Mouse (Mus musculus): Measurements from ENCODE around the gene Hdac6.

Hdac6 gene

DNA sequence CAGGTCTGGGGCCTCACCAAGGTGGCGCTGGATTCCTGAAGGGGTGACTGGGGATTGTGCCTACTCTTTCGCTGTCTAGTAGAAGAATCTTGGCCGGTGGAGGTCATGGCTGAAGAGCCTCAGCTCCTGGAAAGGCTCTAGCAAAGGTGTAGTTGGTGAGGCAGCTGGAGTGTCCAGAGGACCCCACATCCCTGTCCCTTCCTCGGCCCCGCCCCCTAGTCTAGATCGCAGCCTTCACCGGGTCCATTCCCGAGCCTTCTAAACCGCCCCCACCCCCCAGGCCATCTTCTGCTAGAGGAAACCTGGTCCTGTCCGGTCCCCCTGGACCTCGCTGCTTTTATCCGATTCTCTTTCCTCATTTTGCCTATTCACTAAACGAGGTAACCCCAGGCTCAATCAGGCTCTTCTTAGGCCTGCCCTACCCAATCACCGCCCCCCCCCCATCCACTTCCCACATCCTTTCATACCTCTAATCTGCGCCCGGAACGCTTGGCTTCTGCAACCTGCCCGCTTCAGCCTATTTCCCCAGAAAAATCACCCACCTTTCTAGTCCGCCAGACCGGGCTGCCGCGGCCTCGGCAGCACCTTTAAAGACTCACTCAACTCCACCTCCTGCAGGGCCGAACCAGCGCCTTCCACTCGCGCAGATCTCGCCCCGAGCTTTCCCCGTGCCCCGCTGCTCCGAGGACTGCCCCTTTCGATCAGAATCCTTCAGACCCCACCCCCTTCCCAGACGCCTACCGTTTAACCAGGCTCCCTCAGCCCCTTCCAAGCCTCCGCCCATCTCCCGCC, at the start of gene Hdac6:
Gene Hdac6 (minus strand): TSS at position 782 of the 792 bp plus-strand sequence.
- peak in 1 of 2 experiments; percentile 14 for DNase-seq

- DNase-seq = no peak
Measured at GRCm38 (mm10) chrX:7993068-7993735, 45.5 kb upstream of the Hdac6 start.

DNA sequence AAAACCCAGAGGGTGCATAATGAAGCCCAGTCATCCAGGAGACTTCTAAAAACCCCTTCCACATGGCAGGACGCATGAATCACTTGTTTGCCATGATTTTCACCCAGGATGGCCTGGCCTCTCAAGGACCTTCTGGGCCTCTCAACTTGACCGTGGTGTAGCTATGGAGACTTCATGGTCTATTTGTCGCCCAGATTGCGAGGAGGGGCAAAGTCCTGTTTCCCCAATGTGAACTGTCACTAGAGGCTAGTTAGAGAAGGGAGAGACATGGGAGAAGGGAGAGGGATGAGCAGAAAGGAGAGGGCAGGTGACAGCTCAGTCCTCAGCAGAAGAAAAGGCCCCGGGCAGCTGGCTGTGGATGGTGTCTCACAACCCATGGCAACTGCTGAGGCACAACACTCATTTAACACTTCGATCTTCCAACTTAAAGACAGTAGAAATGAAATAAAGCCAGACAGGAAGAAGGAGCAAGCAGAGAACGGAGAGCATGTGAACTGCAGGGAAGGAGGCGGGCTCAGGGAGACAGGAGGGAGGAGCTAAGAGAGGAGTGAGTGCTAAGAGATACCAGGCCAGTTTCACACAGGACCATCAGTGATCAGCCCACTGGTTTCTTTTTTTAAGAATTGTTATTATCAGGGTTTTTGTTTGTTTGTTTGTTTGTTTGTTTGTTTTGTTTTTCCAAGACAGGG, 44.8 kb upstream of the Hdac6 start:
- no peak for DNase-seq

DNA sequence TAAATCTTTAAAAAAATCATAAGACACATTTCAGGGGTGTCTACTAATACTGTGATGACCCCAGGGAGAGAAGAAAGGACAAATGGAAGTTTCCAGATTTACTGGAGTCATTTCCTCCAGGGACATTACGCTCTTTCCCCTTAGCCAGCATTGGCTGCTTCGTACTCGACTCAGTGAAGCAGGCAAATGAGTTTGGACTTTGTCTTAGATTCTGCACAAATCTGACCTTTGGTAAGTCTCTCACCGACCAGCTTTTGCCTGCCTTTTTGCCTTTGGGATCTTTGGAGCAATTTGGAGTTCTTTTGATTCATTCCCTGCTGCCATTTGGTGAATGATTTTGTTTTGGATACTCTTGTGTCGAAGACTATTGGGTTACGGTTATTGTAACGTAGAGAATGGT, 33.7 kb upstream of the Hdac6 start:
- DNase-seq = no peak

- DNase-seq = no peak
Measured at GRCm38 (mm10) chrX:7977892-7978291, 30.2 kb upstream of the Hdac6 start, which contains the start of gene Gata1. Gata1 (minus strand) TSS chrX:7978071.

GRCm38 (mm10) chrX:7971292-7971691, 23.6 kb upstream of the Hdac6 start:
- DNase-seq = no peak

- no peak for DNase-seq
Measured at GRCm38 (mm10) chrX:7968899-7969298, 21.2 kb upstream of the Hdac6 start.

DNA sequence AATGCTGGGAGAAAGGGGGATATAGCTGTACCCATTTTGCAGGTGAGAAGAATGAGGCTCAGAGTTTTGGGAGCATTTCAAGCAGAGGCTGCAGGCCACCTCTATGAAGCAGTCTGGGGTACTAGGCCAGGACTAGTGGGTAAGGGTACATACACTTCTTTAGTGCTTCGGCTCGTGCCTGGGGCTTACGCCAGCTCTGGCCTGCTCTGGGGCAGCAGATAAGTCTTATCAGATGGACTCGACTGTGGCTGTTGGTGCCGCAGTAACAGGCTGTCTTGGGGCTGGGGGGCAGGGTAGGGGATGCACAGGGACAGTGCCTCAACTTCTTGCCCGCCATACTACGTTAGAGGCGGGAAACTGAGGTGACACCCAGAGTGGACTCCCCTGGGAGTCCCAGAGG, 20.5 kb upstream of the Hdac6 start:
- no peak for DNase-seq

GRCm38 (mm10) chrX:7967596-7968201, 20.0 kb upstream of the Hdac6 start:
- DNase-seq = no peak

DNA sequence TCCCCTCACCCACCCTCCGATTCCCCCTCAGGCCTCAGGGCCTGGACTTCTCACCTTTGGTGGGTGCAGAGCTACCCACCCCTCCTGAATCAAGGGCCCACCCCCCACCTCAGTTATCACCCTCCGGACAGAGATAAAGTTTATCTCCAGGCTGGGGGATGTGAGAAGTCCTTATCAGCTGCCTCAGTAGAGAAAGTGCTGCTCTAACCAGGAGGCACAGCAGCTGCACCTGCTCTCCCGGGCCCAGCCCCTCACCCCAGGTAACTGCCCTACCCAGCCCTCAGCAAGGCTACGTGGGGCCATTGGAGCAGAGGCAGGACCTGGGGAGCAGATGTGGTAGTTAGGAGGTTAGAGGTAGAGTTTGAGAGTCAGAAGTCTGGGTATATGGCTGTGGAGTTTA, 18.5 kb upstream of the Hdac6 start:
- DNase-seq = no peak

GRCm38 (mm10) chrX:7963829-7964626, 16.3 kb upstream of the Hdac6 start:
- DNase-seq = peak in 1 of 2 experiments; percentile 10

GRCm38 (mm10) chrX:7958868-7959267, 11.2 kb upstream of the Hdac6 start:
- DNase-seq = no peak

DNA sequence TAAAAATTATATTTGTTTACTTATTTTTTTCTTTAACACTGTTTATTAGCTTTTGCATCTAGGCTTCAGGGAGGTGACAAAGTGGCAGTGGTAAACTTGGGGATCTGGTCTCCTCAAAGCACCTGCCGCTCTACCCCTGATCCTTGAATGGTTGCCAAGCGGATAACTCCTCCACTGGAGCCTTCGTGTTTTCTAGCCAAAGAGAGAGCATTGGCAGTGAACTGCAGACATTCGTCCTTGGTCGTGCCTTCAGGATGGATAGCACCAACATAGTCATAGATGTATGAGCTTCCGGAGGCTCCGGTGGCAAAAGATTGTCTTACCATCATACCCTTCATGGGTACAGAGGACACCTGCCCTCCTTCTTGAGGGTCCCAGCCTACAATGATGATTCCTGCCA, 2.4 kb upstream of the Hdac6 start:
- DNase-seq = no peak

DNA sequence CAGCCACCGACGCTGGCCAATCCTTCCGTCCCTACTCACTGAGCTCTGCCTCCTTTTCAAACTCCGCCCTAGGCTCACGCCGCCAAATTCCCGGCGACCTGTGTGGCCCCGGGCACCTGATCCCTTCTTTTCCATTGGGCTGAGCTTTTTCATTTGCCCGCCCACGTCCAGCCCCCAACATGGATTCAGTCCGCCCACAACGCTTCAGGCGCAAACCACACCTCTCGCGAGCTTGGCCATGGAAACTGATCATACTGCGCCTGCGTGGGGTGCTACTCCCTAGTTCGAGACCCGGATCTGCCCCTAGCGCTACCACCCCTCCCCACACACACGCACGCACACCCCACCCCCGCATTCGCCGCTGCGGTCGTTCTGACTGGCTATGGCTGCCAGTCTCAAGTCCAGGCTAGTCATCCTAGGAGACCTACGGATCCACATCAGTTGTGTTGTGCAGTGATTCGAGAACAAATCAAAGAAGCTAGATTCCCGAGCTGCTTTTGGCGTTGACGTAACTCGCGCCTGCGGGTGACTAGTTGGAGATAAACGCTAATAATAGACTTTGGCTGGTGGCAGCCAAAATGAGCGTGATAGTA, 307 bp upstream of the Hdac6 start:
- DNase-seq = peak; percentile 65 to 82

DNA sequence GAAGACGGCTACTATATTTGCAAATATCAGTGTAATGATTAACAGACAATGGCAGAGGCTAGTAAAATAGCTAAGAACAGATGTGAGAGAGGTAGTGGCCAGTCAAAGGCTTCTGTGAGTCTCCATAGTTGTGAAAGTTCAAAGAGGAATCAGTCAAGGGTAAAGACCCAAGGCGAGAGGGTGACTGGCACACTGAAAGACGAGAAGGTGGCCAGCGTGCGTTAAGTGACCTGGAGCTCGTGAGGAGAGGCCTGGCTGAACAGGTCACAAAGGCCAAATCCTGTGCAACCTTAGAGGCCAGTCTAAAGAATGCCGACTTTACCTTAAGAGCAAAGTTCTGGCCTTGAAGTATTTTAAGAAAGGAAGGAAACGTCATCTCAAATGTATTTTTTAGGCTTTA, 2.1 kb downstream of the Hdac6 start:
- DNase-seq = no peak

DNA sequence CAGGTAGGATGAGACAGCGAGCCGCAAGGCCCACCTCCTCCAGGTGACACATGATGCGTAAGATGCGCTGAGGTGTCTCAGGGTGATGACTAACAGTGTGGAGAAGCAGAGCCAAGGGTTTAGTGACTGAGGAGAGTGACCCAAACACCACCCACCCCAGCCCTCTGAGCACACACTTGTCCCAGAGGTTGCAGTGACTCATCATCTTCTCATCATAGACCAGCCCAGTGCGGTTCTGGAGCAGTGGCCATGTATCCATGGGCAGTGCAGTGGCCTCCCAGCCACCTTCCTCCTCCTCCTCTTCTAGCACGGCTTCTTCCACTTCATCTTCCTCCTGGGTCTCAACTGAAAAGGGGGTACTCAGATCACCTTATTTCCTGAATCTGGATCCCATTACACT, 10.0 kb downstream of the Hdac6 start:
- DNase-seq = no peak

GRCm38 (mm10) chrX:7936874-7937273, 10.8 kb downstream of the Hdac6 start:
- no peak for DNase-seq

DNA sequence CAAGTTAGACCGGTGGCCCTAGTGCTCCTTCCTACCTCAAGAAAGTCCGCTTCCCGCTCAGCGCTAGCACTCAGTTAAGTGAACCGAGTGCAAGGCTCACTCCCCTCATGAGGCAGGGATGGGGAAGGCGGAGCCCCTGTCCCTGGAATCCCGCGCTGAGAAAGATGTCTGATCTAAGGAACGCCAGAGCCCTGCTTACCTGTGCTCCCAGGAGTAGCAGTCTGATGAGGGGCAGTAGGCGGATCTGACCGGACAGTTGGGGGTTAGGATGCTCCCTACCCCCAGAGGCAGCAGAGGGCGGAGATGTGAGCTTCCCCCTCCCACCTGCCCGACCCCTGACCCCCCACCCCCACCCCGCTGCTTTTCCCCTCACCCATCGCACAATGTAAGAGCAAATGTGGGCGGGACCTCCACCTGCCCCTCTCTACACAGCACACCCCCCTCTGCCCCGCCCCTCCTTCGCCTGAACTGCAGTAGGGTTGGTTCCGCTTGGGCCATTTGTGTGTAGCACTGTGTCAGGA, 19.4 kb downstream of the Hdac6 start, which contains the start of gene Eras:
Gene Eras (minus strand): TSS at position 338 of the 521 bp plus-strand sequence.
- no peak for DNase-seq

DNA sequence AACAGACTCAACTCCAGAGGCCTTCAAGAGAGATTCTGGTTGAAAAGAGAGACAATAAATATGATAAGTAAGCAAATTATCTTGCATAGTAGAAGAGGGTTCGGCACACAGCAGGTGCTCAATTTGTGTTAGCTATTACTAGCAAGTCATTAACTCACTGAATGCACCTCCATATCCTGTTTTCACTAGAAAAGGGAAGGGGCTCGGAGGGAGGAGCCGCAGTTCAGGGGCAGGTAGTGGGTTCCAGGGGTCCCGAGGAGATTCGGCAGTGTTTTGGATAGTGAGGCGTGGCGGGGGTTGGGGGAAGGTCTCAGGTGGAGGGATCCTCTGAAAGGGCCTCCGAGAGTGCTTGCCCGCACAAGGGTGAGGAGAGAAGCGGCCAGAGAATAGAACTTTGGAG, 20.6 kb downstream of the Hdac6 start:
- DNase-seq = no peak

- DNase-seq = no peak
Measured at GRCm38 (mm10) chrX:7926266-7926665, 21.4 kb downstream of the Hdac6 start.

- no peak for DNase-seq
Measured at GRCm38 (mm10) chrX:7922032-7922431, 25.7 kb downstream of the Hdac6 start.

Measured in thymus, adult 18-20 months (tissue).